Mouse (Mus musculus): ENCODE measurements at regions not wholly inside any gene's neighbourhood (a gene's known extent, or its start where the extent isn't known, plus 50 kb on each side); places are given as distances from the start of the nearest gene placed in this dataset.

GRCm38 (mm10) chr9:116434414-116434813, 259.3 kb upstream of the Tgfbr2 start:
- H3K9ac ChIP-seq (ENCODE audit: insufficient read depth, low read depth) = no peak overlapping the region
- H3K4me3 ChIP-seq (replicated peaks in 1 of 3; ENCODE audit: low read depth in 2 of 3, low read length in 2 of 3, poor library complexity in 1 of 3) = no peak overlapping the region
- no peaks in the 10 kb centered on the region for H3K4me1 ChIP-seq (ENCODE audit: control insufficient read depth in 1 of 2, insufficient read depth in 2 of 2)
- no peaks in the 10 kb centered on the region for H3K79me2 ChIP-seq (replicated peaks; ENCODE audit: control insufficient read depth, extremely low read depth, insufficient read depth, poor library complexity, severe bottlenecking)
- no peak for DNase-seq (ENCODE audit: extremely low read depth)
- no peaks in the 10 kb centered on the region for H3K9me3 ChIP-seq (replicated peaks; ENCODE audit: low read length)
- dilution Hi-C loops (cut with MboI; ENCODE audit: extremely low pct_ligation_motif_present, extremely low pct_unique_long_range_greater_than_20kb, low sequenced_read_pairs) (no loop called here), in situ Hi-C loops (cut with MboI; ENCODE audit: low pct_ligation_motif_present, low pct_unique_long_range_greater_than_20kb, low sequenced_read_pairs) (no loop called here)
- H3K27me3 ChIP-seq (replicated peaks) = peaks cover 2% of the 10 kb centered on the region
- TF ChIP-seq PAX5 (IDR thresholded peaks at IDR 0.05; ENCODE audit: low read length) (no peak), MYC (IDR thresholded peaks at IDR 0.05; ENCODE audit: low read depth, low read length) (no peak), KAT2A (IDR thresholded peaks at IDR 0.05; ENCODE audit: insufficient replicate concordance, low read length) (no peak), E2F4 (IDR thresholded peaks at IDR 0.05; ENCODE audit: insufficient replicate concordance, low read depth, low read length) (no peak), USF2 (conservative IDR thresholded peaks at IDR 0.05; ENCODE audit: low read depth, low read length) (no peak), ETS1 (conservative IDR thresholded peaks at IDR 0.05; ENCODE audit: low read depth, low read length) (no peak), JUN (IDR thresholded peaks at IDR 0.05; ENCODE audit: insufficient read depth, low read depth, low read length) (no peak), GABPA (IDR thresholded peaks at IDR 0.05; ENCODE audit: insufficient replicate concordance, low read depth, low read length) (no peak), IRF4 (IDR thresholded peaks at IDR 0.05; ENCODE audit: low read depth, low read length) (no peak), TBP (conservative IDR thresholded peaks at IDR 0.05; ENCODE audit: low read depth, low read length) (no peak), CHD2 (IDR thresholded peaks at IDR 0.05; ENCODE audit: low read length) (no peak)
- H3K36me3 ChIP-seq (replicated peaks in 1 of 2; ENCODE audit: control insufficient read depth in 1 of 2, insufficient read depth in 1 of 2, low read length in 1 of 2) = no peaks in the 10 kb centered on the region
- no peak overlapping the region for H3K27ac ChIP-seq (ENCODE audit: insufficient read depth, low read depth)
- no peak overlapping the region for H3K4me2 ChIP-seq (ENCODE audit: insufficient read depth, low read depth, poor library complexity, severe bottlenecking)

GRCm38 (mm10) chr9:116429061-116429460, 253.9 kb upstream of the Tgfbr2 start:
- no peaks in the 10 kb centered on the region for H3K4me1 ChIP-seq (ENCODE audit: control insufficient read depth in 1 of 2, insufficient read depth in 2 of 2)
- H3K4me2 ChIP-seq (ENCODE audit: insufficient read depth, low read depth, poor library complexity, severe bottlenecking) = no peak overlapping the region; the same call in 1 of the 2 replicates
- TF ChIP-seq TCF12 (IDR thresholded peaks at IDR 0.05; ENCODE audit: low read depth, low read length) (no peak), RAD21 (IDR thresholded peaks at IDR 0.05; ENCODE audit: low read depth, low read length) (no peak), MYC (IDR thresholded peaks at IDR 0.05; ENCODE audit: low read depth, low read length) (no peak), ELF1 (IDR thresholded peaks at IDR 0.05; ENCODE audit: low read depth, low read length) (no peak), ZC3H11A (IDR thresholded peaks at IDR 0.05; ENCODE audit: low read depth, low read length) (no peak), ZNF384 (IDR thresholded peaks at IDR 0.05; ENCODE audit: low read depth, low read length) (no peak), MAZ (IDR thresholded peaks at IDR 0.05; ENCODE audit: low read depth, low read length) (no peak)
- H3K27ac ChIP-seq (ENCODE audit: insufficient read depth, low read depth) = no peak overlapping the region
- H3K4me3 ChIP-seq (replicated peaks in 1 of 3; ENCODE audit: low read depth in 2 of 3, low read length in 2 of 3, poor library complexity in 1 of 3) = no peak overlapping the region
- H3K9me3 ChIP-seq (replicated peaks; ENCODE audit: low read length) = no peaks in the 10 kb centered on the region
- in situ Hi-C loops (cut with MboI; ENCODE audit: low pct_ligation_motif_present, low pct_unique_long_range_greater_than_20kb, low sequenced_read_pairs) = loop anchor here (10.0 kb wide), 1 partner anchor 56 kb away; no protein-coding TSS in a partner anchor
- dilution Hi-C loops (cut with MboI; ENCODE audit: extremely low pct_ligation_motif_present, extremely low pct_unique_long_range_greater_than_20kb, low sequenced_read_pairs) = no loop called here
- peaks cover 2% of the 10 kb centered on the region for H3K27me3 ChIP-seq (replicated peaks)
- no peaks in the 10 kb centered on the region for H3K79me2 ChIP-seq (replicated peaks; ENCODE audit: control insufficient read depth, extremely low read depth, insufficient read depth, poor library complexity, severe bottlenecking)
- no peak overlapping the region for H3K9ac ChIP-seq (ENCODE audit: insufficient read depth, low read depth)
- no peaks in the 10 kb centered on the region for H3K36me3 ChIP-seq (replicated peaks in 1 of 2; ENCODE audit: control insufficient read depth in 1 of 2, insufficient read depth in 1 of 2, low read length in 1 of 2)
- no peak for DNase-seq (ENCODE audit: extremely low read depth)
